Mouse (Mus musculus) myocyte (in vitro differentiated cells): ENCODE data around the gene Myl6b.

ENCODE experiments used
- CEBPB ChIP-seq: IDR thresholded peaks from 2 replicates; pipeline ENCODE4 v1.6.1; 2011; ENCODE audit warnings: mild to moderate bottlenecking, moderate library complexity; ENCODE audit not compliant: poor library complexity, insufficient read depth, severe bottlenecking
- E2F4 ChIP-seq: IDR thresholded peaks from one replicate; pipeline ENCODE4 v1.6.1; 2011; ENCODE audit warnings: mild to moderate bottlenecking, control low read depth, moderate library complexity; ENCODE audit not compliant: insufficient read depth
- MAX ChIP-seq: IDR thresholded peaks from one replicate; pipeline ENCODE4 v1.6.1; 2011; ENCODE audit warnings: low read depth, mild to moderate bottlenecking, control low read depth
- MYOD1 ChIP-seq, 3 experiments: IDR thresholded peaks; one replicate each; pipeline ENCODE4 v1.6.1; 2011; ENCODE audit warnings: control low read depth in 2 of 3, low read depth in 2 of 3, mild to moderate bottlenecking in 2 of 3, moderate library complexity in 1 of 3; ENCODE audit not compliant: insufficient read length in 2 of 3, control insufficient read depth in 1 of 3
- MYOG ChIP-seq, 3 experiments: IDR thresholded peaks; one replicate each; pipeline ENCODE4 v1.6.1; 2011; ENCODE audit warnings: control low read depth in 2 of 3, low read depth in 2 of 3, mild to moderate bottlenecking in 2 of 3; ENCODE audit not compliant: insufficient read length in 2 of 3, control insufficient read depth in 1 of 3, insufficient read depth in 1 of 3
- POLR2A ChIP-seq: IDR thresholded peaks from one replicate; pipeline ENCODE4 v1.6.1; 2011; ENCODE audit warnings: low read depth, mild to moderate bottlenecking, control low read depth, moderate library complexity; ENCODE audit not compliant: insufficient read length
- POLR2AphosphoS2 ChIP-seq: IDR thresholded peaks from one replicate; pipeline ENCODE4 v1.6.1; 2011; ENCODE audit warnings: low read depth, control low read depth; ENCODE audit not compliant: insufficient read length
- REST ChIP-seq: IDR thresholded peaks from one replicate; pipeline ENCODE4 v1.6.1; 2011; ENCODE audit warnings: mild to moderate bottlenecking, control low read depth, moderate library complexity; ENCODE audit not compliant: insufficient read depth, insufficient read length
- TCF12 ChIP-seq: IDR thresholded peaks from one replicate; pipeline ENCODE4 v1.6.1; 2011; ENCODE audit warnings: mild to moderate bottlenecking, control low read depth; ENCODE audit not compliant: poor library complexity, insufficient read depth, severe bottlenecking
- USF1 ChIP-seq: IDR thresholded peaks from one replicate; pipeline ENCODE4 v1.6.1; 2011; ENCODE audit warnings: low read depth, mild to moderate bottlenecking, control low read depth, moderate library complexity

- TF ChIP-seq POLR2A (no peak), POLR2AphosphoS2 (no peak), USF1 (no peak), TCF12 (no peak), REST (no peak), MYOD1 (IDR thresholded peaks at IDR 0.05; ENCODE audit: control insufficient read depth in 1 of 3, insufficient read length in 2 of 3, low read depth in 2 of 3) (no peak), CEBPB (no peak), MAX (no peak), MYOG (IDR thresholded peaks at IDR 0.05; ENCODE audit: control insufficient read depth in 1 of 3, insufficient read depth in 1 of 3, insufficient read length in 2 of 3, low read depth in 2 of 3) (no peak), E2F4 (no peak)
These were observed 46.4 kb upstream of the Myl6b start for GRCm38 (mm10) chr10:128544674-128545569.
